Mouse (Mus musculus) limb, embryonic 14.5 days (tissue): ENCODE data around the gene Pde6h. TPM values are rescaled to one million over a fixed set of nuclear protein-coding genes. Genes with fewer than 3 reads are reported as not detected.

Experiments
- ATAC-seq: fragments of 200-750 bp; cut with Nextera tagmentation; 2 replicates; pipeline ENCODE4 v1.8.0; 2017; ENCODE audit warnings: low read depth, moderate number of reproducible peaks, moderate TSS enrichment; ENCODE audit not compliant: low FRiP score
- DNase-seq: peaks from one replicate; pipeline ENCODE4 v3.0.0-alpha.2; 2015; ENCODE audit warnings: low spot score
- H3K27ac ChIP-seq: fragments of 300-500 bp; sonication (generic); replicated peaks from 2 replicates; pipeline ENCODE4 v1.5.1; 2014; ENCODE audit warnings: low read depth, mild to moderate bottlenecking, low read length, moderate library complexity, mixed read lengths
- H3K27me3 ChIP-seq: fragments of 300-500 bp; sonication (generic); 2 replicates; pipeline ENCODE4 v1.6.1; 2014; ENCODE audit warnings: low read length, mixed read lengths; ENCODE audit not compliant: control insufficient read depth, insufficient read depth
- H3K36me3 ChIP-seq: fragments of 300-500 bp; sonication (generic); 2 replicates; pipeline ENCODE4 v1.6.1; 2014; ENCODE audit warnings: mild to moderate bottlenecking, low read length, moderate library complexity, mixed read lengths; ENCODE audit not compliant: control insufficient read depth, insufficient read depth
- H3K4me1 ChIP-seq: fragments of 300-500 bp; sonication (generic); 2 replicates; pipeline ENCODE4 v1.6.1; 2014; ENCODE audit warnings: antibody characterized with exemption, low read length, mixed read lengths; ENCODE audit not compliant: control insufficient read depth, insufficient read depth
- H3K4me2 ChIP-seq: fragments of 300-500 bp; sonication (generic); replicated peaks from 2 replicates; pipeline ENCODE4 v1.6.1; 2014; ENCODE audit warnings: low read depth, mild to moderate bottlenecking, low read length, moderate library complexity; ENCODE audit not compliant: severe bottlenecking
- H3K4me3 ChIP-seq: fragments of 300-500 bp; sonication (generic); replicated peaks from 2 replicates; pipeline ENCODE4 v1.5.1; 2014; ENCODE audit warnings: low read length
- H3K9ac ChIP-seq: fragments of 300-500 bp; sonication (generic); 2 replicates; pipeline ENCODE4 v1.6.1; 2014; ENCODE audit warnings: mild to moderate bottlenecking, low read depth, low read length, moderate library complexity; ENCODE audit not compliant: severe bottlenecking
- H3K9me3 ChIP-seq: fragments of 300-500 bp; sonication (generic); 2 replicates; pipeline ENCODE4 v1.6.1; 2016; ENCODE audit warnings: low read length; ENCODE audit not compliant: control insufficient read depth
- POLR2A ChIP-seq: fragments of 200-500 bp; IDR thresholded peaks from 2 replicates; pipeline ENCODE4 v1.8.0; 2012; ENCODE audit warnings: inconsistent platforms, mild to moderate bottlenecking, moderate library complexity, borderline replicate concordance; ENCODE audit not compliant: insufficient read depth, insufficient read length; ENCODE audit errors: extremely low read depth
- WGBS: fragments of 180-500 bp; shearing (Covaris S2); extraction: QIAGEN DNeasy Blood & Tissue Kit; methylation state at CpG from one replicate; pipeline ENCODE4 v1.1.7; 2014; 5-methylcytosine and 5-hydroxymethylcytosine counted together
- polyA plus RNA-seq, 2 experiments: library from polyadenylated mRNA; depleted of rRNA in 1 of 2; stranded (reverse) in 1 of 2; unstranded in 1 of 2; fragments of >200 nt; fragmentation: Nextera tagmentation in 1 of 2; extraction: Ambion mirVana in 1 of 2; gene quantifications; 2 replicates each; pipeline versions ENCODE4 v1.2.1 to v1.2.3; 2012 to 2014

Pde6h gene
- polyA plus RNA-seq, 2 experiments: 0.20 to 0.23 TPM

- Histone ChIP-seq H3K4me3 (no peak overlapping the region), H3K9me3 (no peaks in the 10 kb centered on the region), H3K36me3 (no peaks in the 10 kb centered on the region), H3K27me3 (no peaks in the 10 kb centered on the region), H3K9ac (no peak overlapping the region), H3K4me1 (peaks cover 26% of the 10 kb centered on the region), H3K4me2 (no peak overlapping the region), H3K27ac (no peak overlapping the region)
- 82% methylated on average over 3 of the region's 3 CpGs for WGBS
- DNase-seq (no peak), ATAC-seq (no peak)
- TF ChIP-seq POLR2A: no peak
Measured at GRCm38 (mm10) chr6:136937117-136937516, 13.5 kb downstream of the Pde6h start.

- Histone ChIP-seq H3K4me3 (no peak overlapping the region), H3K9me3 (no peaks in the 10 kb centered on the region), H3K27ac (no peak overlapping the region), H3K4me2 (no peak overlapping the region), H3K36me3 (no peaks in the 10 kb centered on the region), H3K27me3 (no peaks in the 10 kb centered on the region), H3K9ac (no peak overlapping the region), H3K4me1 (peaks cover 30% of the 10 kb centered on the region)
- no peak for ATAC-seq
- peak; percentile 24 for DNase-seq
- no peak for TF ChIP-seq POLR2A
- WGBS: 72% methylated on average over 18 of the region's 18 CpGs
Measured at GRCm38 (mm10) chr6:136938331-136939126, 14.9 kb downstream of the Pde6h start.

GRCm38 (mm10) chr6:136939326-136940187, 15.9 kb downstream of the Pde6h start:
- no peak for ATAC-seq
- Histone ChIP-seq H3K27ac (peak overlapping the region; percentile 85), H3K4me3 (no peak overlapping the region), H3K9me3 (no peaks in the 10 kb centered on the region), H3K4me1 (peaks cover 30% of the 10 kb centered on the region), H3K27me3 (no peaks in the 10 kb centered on the region), H3K36me3 (no peaks in the 10 kb centered on the region), H3K9ac (no peak overlapping the region), H3K4me2 (0 out of 2 replicates have a peak overlapping the region, but pooled peaks have one; percentile 26)
- 76% methylated on average over 14 of the region's 14 CpGs for WGBS
- DNase-seq: no peak
- TF ChIP-seq POLR2A: no peak

- H3K4me1 ChIP-seq: peaks cover 30% of the 10 kb centered on the region
- no peak overlapping the region for H3K4me3 ChIP-seq
- peak overlapping the region; percentile 85 for H3K27ac ChIP-seq
- H3K27me3 ChIP-seq: no peaks in the 10 kb centered on the region
- no peak for ATAC-seq
- H3K4me2 ChIP-seq: peak overlapping the region; percentile 26
- no peak for DNase-seq
- H3K9ac ChIP-seq: peak overlapping the region; percentile 25; the same call in 1 of the 2 replicates
- no peak for TF ChIP-seq POLR2A
- H3K36me3 ChIP-seq: no peaks in the 10 kb centered on the region
- no peaks in the 10 kb centered on the region for H3K9me3 ChIP-seq
- 67% methylated on average over 11 of the region's 11 CpGs for WGBS
Measured at GRCm38 (mm10) chr6:136940188-136940960, 16.7 kb downstream of the Pde6h start.
